Mouse (Mus musculus): ENCODE results near the gene Sipa1l1. TPM values are rescaled to one million over a fixed set of nuclear protein-coding genes. Genes with fewer than 3 reads are reported as not detected.

Gene Sipa1l1
- polyA plus RNA-seq, 1 experiment, result 34.0 TPM

DNA sequence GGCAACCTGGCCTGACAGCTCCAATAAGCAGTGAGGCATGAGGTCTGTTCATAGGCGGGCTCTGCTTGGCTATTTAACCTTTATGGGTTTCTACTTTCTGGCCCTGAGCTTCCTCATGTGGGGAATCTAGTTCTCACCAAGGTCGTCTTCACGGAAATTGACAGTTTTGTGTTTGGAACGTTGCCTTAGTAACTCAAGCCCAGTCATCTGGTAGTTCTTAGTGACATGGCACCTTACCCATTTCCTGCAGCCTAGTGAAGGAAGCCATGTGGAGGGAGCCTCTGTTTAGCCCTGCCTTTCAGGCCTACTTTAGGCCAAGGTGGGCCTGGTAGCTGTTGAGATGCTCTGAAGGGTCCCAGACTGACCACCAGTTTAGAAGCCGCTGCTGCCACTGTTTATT lies 164.9 kb downstream of the Sipa1l1 start:
- Histone ChIP-seq H3K27me3 (replicated peaks; ENCODE audit: control insufficient read depth, insufficient read depth, low read length) (no peaks in the 10 kb centered on the region), H3K4me3 (ENCODE audit: insufficient read depth, low read depth, low read length) (no peak overlapping the region), H3K4me1 (ENCODE audit: control insufficient read depth, insufficient read depth, low read length) (peaks cover 37% of the 10 kb centered on the region), H3K36me3 (ENCODE audit: control insufficient read depth, insufficient read depth, low read length) (no peaks in the 10 kb centered on the region), H3K27ac (ENCODE audit: insufficient read depth, low read depth, low read length) (peak overlapping the region; percentile 59; the same call in 1 of the 2 replicates)
- 44% methylated on average over 5 of the region's 5 CpGs for WGBS
- peak; percentile 27 for DNase-seq
- TF ChIP-seq CTCF (conservative IDR thresholded peaks at IDR 0.05; ENCODE audit: insufficient read depth, insufficient read length, low read depth, low read length) (no peak), POLR2A (IDR thresholded peaks at IDR 0.05; ENCODE audit: low read depth, low read length) (no peak)

DNA sequence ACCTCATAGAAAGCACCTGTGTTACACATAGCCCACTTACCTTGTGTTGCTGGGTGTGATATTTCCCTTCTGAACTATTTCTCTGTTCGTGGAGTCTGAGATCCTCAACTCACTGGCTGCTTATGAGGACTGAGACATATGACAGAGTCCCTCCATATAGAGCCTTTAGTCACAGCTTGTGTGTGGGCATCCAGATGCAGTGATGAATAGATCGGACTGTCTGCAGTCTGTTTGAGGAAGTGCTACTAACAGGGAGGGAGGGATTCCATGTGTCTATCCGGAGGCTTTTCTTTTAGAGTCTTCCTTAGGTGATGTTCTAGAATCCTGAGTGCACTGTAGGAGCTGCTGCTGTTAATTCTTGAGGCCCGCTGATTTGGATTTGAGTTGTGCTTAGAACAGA lies 165.4 kb downstream of the Sipa1l1 start:
- TF ChIP-seq CTCF (conservative IDR thresholded peaks at IDR 0.05; ENCODE audit: insufficient read depth, insufficient read length, low read depth, low read length) (no peak), POLR2A (IDR thresholded peaks at IDR 0.05; ENCODE audit: low read depth, low read length) (no peak)
- 66% methylated on average over 4 of the region's 4 CpGs for WGBS
- no peak overlapping the region for H3K4me3 ChIP-seq (ENCODE audit: insufficient read depth, low read depth, low read length)
- H3K27me3 ChIP-seq (replicated peaks; ENCODE audit: control insufficient read depth, insufficient read depth, low read length), result no peaks in the 10 kb centered on the region
- peaks cover 37% of the 10 kb centered on the region for H3K4me1 ChIP-seq (ENCODE audit: control insufficient read depth, insufficient read depth, low read length)
- H3K27ac ChIP-seq (ENCODE audit: insufficient read depth, low read depth, low read length), result peak overlapping the region; percentile 59; the same call in 1 of the 2 replicates
- no peaks in the 10 kb centered on the region for H3K36me3 ChIP-seq (ENCODE audit: control insufficient read depth, insufficient read depth, low read length)
- DNase-seq, result no peak

DNA sequence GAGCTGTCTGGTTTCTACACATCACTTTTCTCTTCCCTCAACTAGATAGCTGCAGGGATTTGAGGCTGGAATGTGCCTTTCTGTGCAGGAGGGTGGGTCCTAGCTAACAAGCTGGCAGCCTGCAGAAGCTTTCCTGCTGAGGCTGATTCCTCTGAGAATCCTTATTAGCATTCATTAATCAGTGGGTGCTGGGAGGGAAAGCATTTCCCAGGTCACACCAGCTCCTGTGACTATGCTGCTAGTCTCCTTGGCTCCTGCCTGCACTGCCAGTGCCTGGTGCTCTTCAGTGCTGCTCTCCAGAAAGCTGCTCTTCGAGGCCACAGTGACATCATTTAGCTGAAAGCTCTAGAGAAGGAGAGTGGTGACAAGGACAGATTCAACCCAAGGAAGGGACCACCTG lies 166.0 kb downstream of the Sipa1l1 start:
- H3K4me3 ChIP-seq (ENCODE audit: insufficient read depth, low read depth, low read length), result no peak overlapping the region
- no peaks in the 10 kb centered on the region for H3K27me3 ChIP-seq (replicated peaks; ENCODE audit: control insufficient read depth, insufficient read depth, low read length)
- H3K36me3 ChIP-seq (ENCODE audit: control insufficient read depth, insufficient read depth, low read length), result no peaks in the 10 kb centered on the region
- 0 out of 2 replicates have a peak overlapping the region, but pooled peaks have one; percentile 65 for H3K27ac ChIP-seq (ENCODE audit: insufficient read depth, low read depth, low read length)
- WGBS, result 16% methylated on average over 1 of the region's 1 CpGs
- no peak for TF ChIP-seq POLR2A (IDR thresholded peaks at IDR 0.05; ENCODE audit: low read depth, low read length)
- no peak for TF ChIP-seq CTCF (conservative IDR thresholded peaks at IDR 0.05; ENCODE audit: insufficient read depth, insufficient read length, low read depth, low read length)
- peak; percentile 54 for DNase-seq
- peaks cover 37% of the 10 kb centered on the region for H3K4me1 ChIP-seq (ENCODE audit: control insufficient read depth, insufficient read depth, low read length)

DNA sequence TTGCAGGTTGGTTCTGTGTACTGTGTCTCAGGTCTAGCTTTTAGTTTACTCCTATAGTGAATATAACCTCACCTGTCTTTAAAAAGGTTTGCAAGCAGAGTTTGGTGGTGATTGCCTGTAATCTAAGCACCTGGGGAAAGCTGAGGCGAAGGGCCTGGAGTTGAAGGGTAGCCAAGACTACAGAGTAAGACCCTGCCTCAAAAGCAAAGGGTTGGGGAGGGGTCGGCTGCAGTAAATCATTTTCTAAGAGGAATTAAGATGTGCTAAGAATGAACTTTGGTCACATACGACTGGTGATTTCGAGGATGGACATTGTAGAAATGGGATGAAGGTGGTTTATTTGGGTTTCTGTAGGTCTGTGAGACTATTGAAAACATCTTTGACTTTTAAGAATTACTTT lies 169.4 kb downstream of the Sipa1l1 start:
- Histone ChIP-seq H3K4me3 (ENCODE audit: insufficient read depth, low read depth, low read length) (no peak overlapping the region), H3K27ac (ENCODE audit: insufficient read depth, low read depth, low read length) (no peak overlapping the region), H3K36me3 (ENCODE audit: control insufficient read depth, insufficient read depth, low read length) (no peaks in the 10 kb centered on the region), H3K27me3 (replicated peaks; ENCODE audit: control insufficient read depth, insufficient read depth, low read length) (no peaks in the 10 kb centered on the region), H3K4me1 (ENCODE audit: control insufficient read depth, insufficient read depth, low read length) (peaks cover 23% of the 10 kb centered on the region)
- DNase-seq, result no peak
- 76% methylated on average over 4 of the region's 4 CpGs for WGBS
- TF ChIP-seq CTCF (conservative IDR thresholded peaks at IDR 0.05; ENCODE audit: insufficient read depth, insufficient read length, low read depth, low read length), result no peak
- TF ChIP-seq POLR2A (IDR thresholded peaks at IDR 0.05; ENCODE audit: low read depth, low read length), result no peak

DNA sequence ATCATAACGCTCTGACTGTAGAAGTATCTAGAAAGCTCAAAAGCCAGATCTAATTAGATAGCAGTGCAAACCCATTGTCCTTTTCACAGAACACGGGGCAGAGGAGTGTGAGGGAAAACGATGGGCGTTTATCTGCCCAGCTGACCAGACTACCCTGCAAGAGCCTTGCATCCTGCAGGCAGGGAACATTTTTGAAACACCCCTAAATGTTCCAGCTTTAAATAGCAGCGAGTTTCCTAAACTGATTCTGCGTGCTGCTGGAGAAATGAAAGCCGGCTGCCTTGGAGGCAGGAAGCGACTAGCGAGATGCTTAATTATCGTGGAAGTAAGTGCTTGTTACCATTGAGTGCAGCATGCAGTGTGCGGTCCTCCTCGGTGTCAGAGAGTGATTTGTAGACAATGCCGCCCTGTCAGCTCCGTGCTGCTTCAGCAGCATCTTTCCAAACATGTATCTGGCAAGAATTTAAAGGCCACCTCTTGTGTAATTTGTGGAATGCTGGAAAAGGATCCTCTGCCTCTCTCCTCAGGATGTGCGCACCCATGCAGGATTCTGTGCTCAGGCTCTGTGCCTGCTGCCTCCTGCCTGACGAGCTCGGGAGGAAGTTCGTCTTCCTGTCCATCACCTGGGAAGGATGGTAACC lies 170.2 kb downstream of the Sipa1l1 start:
- WGBS, result 28% methylated on average over 18 of the region's 18 CpGs
- peak; percentile 41 for DNase-seq
- no peaks in the 10 kb centered on the region for H3K36me3 ChIP-seq (ENCODE audit: control insufficient read depth, insufficient read depth, low read length)
- TF ChIP-seq POLR2A (IDR thresholded peaks at IDR 0.05; ENCODE audit: low read depth, low read length), result no peak
- TF ChIP-seq CTCF (conservative IDR thresholded peaks at IDR 0.05; ENCODE audit: insufficient read depth, insufficient read length, low read depth, low read length), result no peak
- peaks cover 15% of the 10 kb centered on the region for H3K4me1 ChIP-seq (ENCODE audit: control insufficient read depth, insufficient read depth, low read length)
- H3K27ac ChIP-seq (ENCODE audit: insufficient read depth, low read depth, low read length), result peak overlapping the region; percentile 12; the same call in 1 of the 2 replicates
- no peaks in the 10 kb centered on the region for H3K27me3 ChIP-seq (replicated peaks; ENCODE audit: control insufficient read depth, insufficient read depth, low read length)
- peak overlapping the region; percentile 36 for H3K4me3 ChIP-seq (ENCODE audit: insufficient read depth, low read depth, low read length)

DNA sequence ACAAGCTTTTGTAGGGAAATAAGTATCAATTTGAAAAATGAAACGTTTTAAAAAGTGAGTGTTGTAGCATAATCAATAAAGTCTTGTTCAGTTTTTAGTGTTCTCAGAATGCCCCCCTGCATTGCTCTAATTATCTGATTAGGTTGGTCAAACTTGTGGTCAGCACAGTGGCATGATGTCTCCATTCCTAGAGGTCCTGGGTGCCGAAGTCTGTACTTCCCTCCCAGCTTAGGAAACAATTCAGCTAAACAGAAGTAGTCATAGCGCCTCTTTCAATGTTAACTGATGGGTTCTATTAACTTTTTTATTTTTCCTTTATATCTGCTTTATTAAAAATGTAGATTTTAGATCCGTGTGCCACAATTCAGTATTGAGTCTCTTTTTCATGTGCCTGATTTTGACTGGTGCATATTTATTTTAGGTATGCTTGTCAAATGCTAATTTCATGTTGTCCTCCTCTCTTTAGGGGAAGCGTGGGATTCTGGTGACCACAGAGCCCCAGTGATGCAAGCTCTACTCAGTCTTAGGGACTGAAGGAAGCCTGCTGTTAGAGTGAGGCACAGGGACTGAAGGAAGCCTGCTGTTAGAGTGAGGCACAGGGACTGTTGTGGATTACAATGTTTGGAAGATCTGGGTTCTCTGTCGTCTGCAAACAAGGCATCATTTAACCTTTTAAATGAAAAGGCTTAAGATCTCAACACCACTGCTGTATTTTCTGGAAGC lies 171.2 kb downstream of the Sipa1l1 start:
- H3K36me3 ChIP-seq (ENCODE audit: control insufficient read depth, insufficient read depth, low read length), result no peaks in the 10 kb centered on the region
- no peak overlapping the region for H3K27ac ChIP-seq (ENCODE audit: insufficient read depth, low read depth, low read length)
- WGBS, result 80% methylated on average over 6 of the region's 6 CpGs
- H3K27me3 ChIP-seq (replicated peaks; ENCODE audit: control insufficient read depth, insufficient read depth, low read length), result no peaks in the 10 kb centered on the region
- TF ChIP-seq POLR2A (IDR thresholded peaks at IDR 0.05; ENCODE audit: low read depth, low read length) (no peak), CTCF (conservative IDR thresholded peaks at IDR 0.05; ENCODE audit: insufficient read depth, insufficient read length, low read depth, low read length) (no peak)
- peaks cover 6% of the 10 kb centered on the region for H3K4me1 ChIP-seq (ENCODE audit: control insufficient read depth, insufficient read depth, low read length)
- no peak overlapping the region for H3K4me3 ChIP-seq (ENCODE audit: insufficient read depth, low read depth, low read length)
- no peak for DNase-seq

DNA sequence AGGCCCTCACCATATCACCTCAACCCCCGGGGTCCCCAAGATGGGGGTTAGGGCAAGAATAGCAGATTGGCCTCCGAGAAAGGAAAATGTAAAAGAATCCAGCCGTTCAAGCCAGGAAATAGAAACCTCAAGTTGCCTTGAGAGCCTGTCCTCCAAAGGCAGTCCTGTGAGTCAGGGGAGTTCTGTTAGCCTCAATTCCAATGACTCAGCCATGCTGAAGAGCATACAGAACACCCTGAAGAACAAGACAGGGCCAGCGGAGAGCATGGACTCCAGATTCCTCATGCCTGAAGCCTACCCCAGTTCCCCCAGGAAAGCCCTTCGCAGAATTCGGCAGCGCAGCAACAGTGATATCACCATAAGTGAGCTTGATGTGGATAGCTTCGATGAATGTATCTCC lies 172.1 kb downstream of the Sipa1l1 start:
- Histone ChIP-seq H3K27me3 (replicated peaks; ENCODE audit: control insufficient read depth, insufficient read depth, low read length) (no peaks in the 10 kb centered on the region), H3K27ac (ENCODE audit: insufficient read depth, low read depth, low read length) (no peak overlapping the region), H3K4me3 (ENCODE audit: insufficient read depth, low read depth, low read length) (no peak overlapping the region), H3K4me1 (ENCODE audit: control insufficient read depth, insufficient read depth, low read length) (peaks cover 6% of the 10 kb centered on the region; the same call in 1 of the 2 replicates), H3K36me3 (ENCODE audit: control insufficient read depth, insufficient read depth, low read length) (no peaks in the 10 kb centered on the region)
- WGBS, result 98% methylated on average over 8 of the region's 8 CpGs
- DNase-seq, result no peak
- TF ChIP-seq POLR2A (IDR thresholded peaks at IDR 0.05; ENCODE audit: low read depth, low read length) (no peak), CTCF (conservative IDR thresholded peaks at IDR 0.05; ENCODE audit: insufficient read depth, insufficient read length, low read depth, low read length) (no peak)

Measured in kidney, adult 2 months (tissue).